ENCODE assay signal across 8 mouse cellular contexts in genomic region chr5:24030579-24030969, GRCm38 (mm10). TPM values are rescaled to one million over a fixed set of nuclear protein-coding genes. Genes with fewer than 3 reads are reported as not detected.
DNase-seq lines count a peak whose midpoint lies in the region; ATAC-seq and TF ChIP-seq lines count a peak whose summit lies in the region.

Gene Fam126a (minus strand): TSS chr5:24030690.

- no peaks in the 10 kb centered on the region for H3K36me3 ChIP-seq in ES-Bruce4 (ENCODE audit: control insufficient read depth, insufficient read depth, low read length, poor library complexity, severe bottlenecking)
- no peaks in the 10 kb centered on the region for H3K36me3 ChIP-seq in forebrain, embryonic 13.5 days (ENCODE audit: poor library complexity, severe bottlenecking)

- no peaks in the 10 kb centered on the region for H3K9me3 ChIP-seq in ES-Bruce4 (replicated peaks; ENCODE audit: control insufficient read depth, insufficient read depth, low read length, poor library complexity, severe bottlenecking)
- H3K9me3 ChIP-seq in forebrain, embryonic 13.5 days (replicated peaks) = no peaks in the 10 kb centered on the region

- WGBS in forebrain, embryonic 13.5 days = 0% methylated on average over 12 of the region's 16 CpGs
- WGBS in lung, adult 2 months = under 1% methylated on average over 16 of the region's 16 CpGs

- peak within 1 kb of the TSS; percentile 81 for H3K4me2 ChIP-seq in forebrain, embryonic 13.5 days

- peak within 1 kb of the TSS; percentile 81 for H3K9ac ChIP-seq in ES-Bruce4 (ENCODE audit: low read depth, poor library complexity, severe bottlenecking)
- H3K9ac ChIP-seq in forebrain, embryonic 13.5 days = peak within 1 kb of the TSS; percentile 95

- no peaks in the 10 kb centered on the region for H3K27me3 ChIP-seq in ES-Bruce4 (ENCODE audit: control insufficient read depth, insufficient read depth, low read length, poor library complexity, severe bottlenecking)
- no peaks in the 10 kb centered on the region for H3K27me3 ChIP-seq in forebrain, embryonic 13.5 days

- peak within 1 kb of the TSS; percentile 83 for H3K4me3 ChIP-seq in ES-Bruce4 (ENCODE audit: low read depth, low read length)
- H3K4me3 ChIP-seq in forebrain, embryonic 13.5 days = peak within 1 kb of the TSS; percentile 93
- H3K4me3 ChIP-seq in lung, adult 2 months (replicated peaks; ENCODE audit: extremely low read depth, low read depth, low read length) = peak within 1 kb of the TSS; percentile 80

- peak; percentile 96 for ATAC-seq in cerebellum, adult (ENCODE audit: insufficient number of reproducible peaks, low FRiP score, low TSS enrichment)
- ATAC-seq in forebrain, embryonic 13.5 days = peak; percentile 100
- ATAC-seq in neutrophil, adult 5-6 weeks (ENCODE audit: extremely low read depth, insufficient number of reproducible peaks, low FRiP score, poor library complexity, severe bottlenecking) = peak; percentile 95

- no peak for TF ChIP-seq EP300 in ES-Bruce4 (IDR thresholded peaks at IDR 0.05; ENCODE audit: insufficient read depth, low read depth, low read length)

- H3K4me1 ChIP-seq in ES-Bruce4 (ENCODE audit: control insufficient read depth, insufficient read depth, low read length) = no peaks in the 10 kb centered on the region
- peaks cover 21% of the 10 kb centered on the region for H3K4me1 ChIP-seq in forebrain, embryonic 13.5 days
- H3K4me1 ChIP-seq in lung, adult 2 months (ENCODE audit: control insufficient read depth, insufficient read depth, low read length) = peaks cover 4% of the 10 kb centered on the region

- TF ChIP-seq CTCF in ES-Bruce4 (IDR thresholded peaks at IDR 0.05; ENCODE audit: low read depth, low read length) = no peak
- no peak for TF ChIP-seq CTCF in lung, adult 2 months (IDR thresholded peaks at IDR 0.05; ENCODE audit: insufficient read depth, low read length)

- no peak within 1 kb of the TSS for H3K27ac ChIP-seq in ES-Bruce4 (ENCODE audit: insufficient read depth, low read length)
- H3K27ac ChIP-seq in forebrain, embryonic 13.5 days = peak within 1 kb of the TSS; percentile 83

- TF ChIP-seq POLR2A in ES-Bruce4 (IDR thresholded peaks at IDR 0.05; ENCODE audit: insufficient read depth, low read length) = no peak
- TF ChIP-seq POLR2A in lung, adult 2 months (IDR thresholded peaks at IDR 0.05; ENCODE audit: borderline replicate concordance, extremely low read depth, low read depth, low read length) = peak; percentile 84; the same call in 1 of the 2 replicates

- DNase-seq in heart, postnatal 14 days = peak; percentile 93 to 94
- peak; percentile 94 to 96 for DNase-seq in layer of hippocampus, adult 18-20 months (ENCODE audit: low spot score in 2 of 2)
- peak; percentile 88 for DNase-seq in lung, adult 2 months
- peak; percentile 94 to 95 for DNase-seq in thymus, adult 18-20 months

- intact Hi-C loops in heart, postnatal 14 days (cut with DNase I) = no loop called here

RNA-seq across cellular contexts. Expression of gene Fam126a, which starts in this region (rescaled TPM):
- polyA plus RNA-seq in ES-Bruce4 (2011; ENCODE audit: insufficient read depth, insufficient read length, low read depth, missing spikeins) = 8.2 and 9.5 TPM in 2 replicates
- 40.9 and 44.3 TPM in 2 replicates for polyA plus RNA-seq in forebrain, embryonic 13.5 days (2015; fragmentation: Nextera tagmentation; extraction: Ambion mirVana)
- total RNA-seq in heart, postnatal 14 days (2021) = 10 to 100 TPM; 46.8 to 59.4 TPM
- total RNA-seq in layer of hippocampus, adult 18-20 months (2021) = 10 to 100 TPM; 25.9 to 26.8 TPM
- polyA plus RNA-seq in lung, adult 2 months (2012; rRNA removed) = 4.8 and 7.8 TPM in 2 replicates
- total RNA-seq in neutrophil, adult 5-6 weeks (2017) = 32.3 and 35.8 TPM in 2 replicates
